Mouse (Mus musculus): ENCODE data around the gene Atm. TPM values are rescaled to one million over a fixed set of nuclear protein-coding genes. Genes with fewer than 3 reads are reported as not detected.

Atm gene
- polyA plus RNA-seq, 1 experiment from 2014 or later, result 18.6 TPM

- H3K4me3 ChIP-seq (ENCODE audit: low read depth, low read length), result no peak overlapping the region
- no peaks in the 10 kb centered on the region for H3K9me3 ChIP-seq (ENCODE audit: control insufficient read depth, low read length)
- H3K4me1 ChIP-seq (ENCODE audit: control insufficient read depth, insufficient read depth, low read length), result no peaks in the 10 kb centered on the region
- no peak overlapping the region for H3K27ac ChIP-seq (ENCODE audit: low read depth, low read length)
- H3K4me2 ChIP-seq (ENCODE audit: low read depth), result no peak overlapping the region
- peak; percentile 18 for DNase-seq (ENCODE audit: low spot score)
- 64% methylated on average over 9 of the region's 9 CpGs for WGBS
- no peaks in the 10 kb centered on the region for H3K27me3 ChIP-seq (ENCODE audit: control insufficient read depth, insufficient read depth, low read length)
- no peaks in the 10 kb centered on the region for H3K36me3 ChIP-seq (ENCODE audit: control insufficient read depth, insufficient read depth, low read length)
- ATAC-seq (ENCODE audit: insufficient read depth, low FRiP score, low TSS enrichment), result 0 out of 2 replicates have a peak, but pooled peaks have one; percentile 41
- H3K9ac ChIP-seq (ENCODE audit: low read length), result no peak overlapping the region
These were observed 19.0 kb downstream of the Atm start for GRCm38 (mm10) chr9:53517373-53518009.

GRCm38 (mm10) chr9:53514091-53514490 lies 22.4 kb downstream of the Atm start:
- Histone ChIP-seq H3K27ac (ENCODE audit: low read depth, low read length) (no peak overlapping the region), H3K36me3 (ENCODE audit: control insufficient read depth, insufficient read depth, low read length) (no peaks in the 10 kb centered on the region), H3K4me2 (ENCODE audit: low read depth) (no peak overlapping the region), H3K9me3 (ENCODE audit: control insufficient read depth, low read length) (no peaks in the 10 kb centered on the region), H3K9ac (ENCODE audit: low read length) (no peak overlapping the region), H3K27me3 (ENCODE audit: control insufficient read depth, insufficient read depth, low read length) (no peaks in the 10 kb centered on the region), H3K4me3 (ENCODE audit: low read depth, low read length) (no peak overlapping the region), H3K4me1 (ENCODE audit: control insufficient read depth, insufficient read depth, low read length) (no peaks in the 10 kb centered on the region)
- no peak for ATAC-seq (ENCODE audit: insufficient read depth, low FRiP score, low TSS enrichment)
- DNase-seq (ENCODE audit: low spot score), result no peak

DNA sequence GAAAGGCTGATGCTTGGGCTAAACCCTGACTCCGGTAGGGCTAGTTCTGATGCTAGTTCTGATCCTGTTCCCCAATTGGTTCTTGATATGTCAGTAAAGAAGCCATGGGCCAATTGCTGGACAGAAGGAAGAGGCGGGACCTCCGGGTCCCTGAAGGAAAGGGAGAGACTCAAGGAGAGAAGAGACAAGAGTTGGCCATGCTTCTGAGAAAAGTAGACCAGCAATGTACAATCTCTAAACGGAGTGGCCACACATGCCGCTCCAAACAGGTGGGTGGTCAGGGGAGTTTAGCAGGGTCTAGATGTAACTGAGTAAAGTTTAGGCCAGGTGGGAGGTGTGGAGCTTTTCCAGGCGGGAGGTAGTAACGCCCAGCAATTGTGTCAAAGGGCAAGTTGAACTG lies 28.5 kb downstream of the Atm start:
- H3K4me3 ChIP-seq (ENCODE audit: low read depth, low read length), result no peak overlapping the region
- 90% methylated on average over 7 of the region's 7 CpGs for WGBS
- ATAC-seq (ENCODE audit: insufficient read depth, low FRiP score, low TSS enrichment) (no peak), DNase-seq (ENCODE audit: low spot score) (no peak)
- no peaks in the 10 kb centered on the region for H3K9me3 ChIP-seq (ENCODE audit: control insufficient read depth, low read length)
- H3K9ac ChIP-seq (ENCODE audit: low read length), result no peak overlapping the region
- no peak overlapping the region for H3K27ac ChIP-seq (ENCODE audit: low read depth, low read length)
- no peak overlapping the region for H3K4me2 ChIP-seq (ENCODE audit: low read depth)
- no peaks in the 10 kb centered on the region for H3K4me1 ChIP-seq (ENCODE audit: control insufficient read depth, insufficient read depth, low read length)
- H3K36me3 ChIP-seq (ENCODE audit: control insufficient read depth, insufficient read depth, low read length), result no peaks in the 10 kb centered on the region
- H3K27me3 ChIP-seq (ENCODE audit: control insufficient read depth, insufficient read depth, low read length), result no peaks in the 10 kb centered on the region

- ATAC-seq (ENCODE audit: insufficient read depth, low FRiP score, low TSS enrichment), result no peak
- no peak overlapping the region for H3K9ac ChIP-seq (ENCODE audit: low read length)
- H3K36me3 ChIP-seq (ENCODE audit: control insufficient read depth, insufficient read depth, low read length), result peaks cover 2% of the 10 kb centered on the region; the same call in 1 of the 2 replicates
These were observed 50.7 kb downstream of the Atm start for GRCm38 (mm10) chr9:53485886-53486285.

DNA sequence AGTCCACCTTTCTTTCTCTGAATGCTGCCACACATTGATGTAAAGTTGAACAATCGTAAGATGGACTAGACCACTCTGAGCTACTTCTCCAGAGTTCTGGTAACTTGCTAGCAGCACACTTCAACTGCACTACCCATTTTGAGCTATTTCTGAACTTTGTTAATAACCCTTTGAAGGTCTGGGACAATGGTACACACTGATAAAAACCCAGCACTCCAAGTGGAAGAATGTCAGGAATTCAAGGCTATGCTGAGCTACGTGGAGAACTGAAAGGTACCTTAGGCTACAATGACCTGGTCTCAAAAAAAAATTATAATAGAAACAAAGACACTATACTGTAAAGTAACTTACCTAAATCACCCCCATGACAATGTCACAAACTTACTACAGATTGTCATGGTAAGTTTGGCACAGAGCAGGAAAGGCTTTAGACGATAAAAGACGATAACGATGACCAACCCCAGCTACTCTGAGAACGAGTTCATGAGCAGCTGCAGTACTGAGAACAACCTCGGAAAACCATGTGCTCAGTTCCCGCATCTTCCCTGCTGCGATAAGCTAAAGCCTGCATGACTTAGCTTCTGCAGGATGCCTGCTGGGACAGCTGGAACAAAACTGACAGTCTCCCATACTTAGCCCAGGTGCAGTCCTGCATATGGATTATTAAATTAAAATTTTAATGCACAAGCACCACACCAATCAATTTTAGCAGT lies 63.6 kb downstream of the Atm start:
- no peaks in the 10 kb centered on the region for H3K36me3 ChIP-seq (ENCODE audit: control insufficient read depth, insufficient read depth, low read length)
- ATAC-seq (ENCODE audit: insufficient read depth, low FRiP score, low TSS enrichment) (no peak), DNase-seq (ENCODE audit: low spot score) (no peak)
- no peaks in the 10 kb centered on the region for H3K9me3 ChIP-seq (ENCODE audit: control insufficient read depth, low read length)
- no peak overlapping the region for H3K27ac ChIP-seq (ENCODE audit: low read depth, low read length)
- H3K4me2 ChIP-seq (ENCODE audit: low read depth), result no peak overlapping the region
- no peak overlapping the region for H3K9ac ChIP-seq (ENCODE audit: low read length)
- WGBS, result 91% methylated on average over 9 of the region's 9 CpGs
- no peaks in the 10 kb centered on the region for H3K4me1 ChIP-seq (ENCODE audit: control insufficient read depth, insufficient read depth, low read length)
- no peak overlapping the region for H3K4me3 ChIP-seq (ENCODE audit: low read depth, low read length)
- H3K27me3 ChIP-seq (ENCODE audit: control insufficient read depth, insufficient read depth, low read length), result no peaks in the 10 kb centered on the region

More at GRCm38 (mm10) chr9:53485886-53486285, 50.7 kb downstream of the Atm start:
- Histone ChIP-seq H3K4me1 (ENCODE audit: control insufficient read depth, insufficient read depth, low read length) (no peaks in the 10 kb centered on the region), H3K9me3 (ENCODE audit: control insufficient read depth, low read length) (no peaks in the 10 kb centered on the region), H3K4me3 (ENCODE audit: low read depth, low read length) (no peak overlapping the region), H3K27me3 (ENCODE audit: control insufficient read depth, insufficient read depth, low read length) (no peaks in the 10 kb centered on the region), H3K4me2 (ENCODE audit: low read depth) (no peak overlapping the region), H3K27ac (ENCODE audit: low read depth, low read length) (no peak overlapping the region)
- no peak for DNase-seq (ENCODE audit: low spot score)

GRCm38 (mm10) chr9:53452038-53452437 lies 84.5 kb downstream of the Atm start:
- Histone ChIP-seq H3K4me1 (ENCODE audit: control insufficient read depth, insufficient read depth, low read length) (no peaks in the 10 kb centered on the region), H3K27me3 (ENCODE audit: control insufficient read depth, insufficient read depth, low read length) (no peaks in the 10 kb centered on the region), H3K36me3 (ENCODE audit: control insufficient read depth, insufficient read depth, low read length) (peaks cover 3% of the 10 kb centered on the region; the same call in 1 of the 2 replicates), H3K27ac (ENCODE audit: low read depth, low read length) (no peak overlapping the region), H3K9me3 (ENCODE audit: control insufficient read depth, low read length) (no peaks in the 10 kb centered on the region), H3K4me3 (ENCODE audit: low read depth, low read length) (no peak overlapping the region), H3K4me2 (ENCODE audit: low read depth) (no peak overlapping the region), H3K9ac (ENCODE audit: low read length) (no peak overlapping the region)
- no peak for DNase-seq (ENCODE audit: low spot score)
- ATAC-seq (ENCODE audit: insufficient read depth, low FRiP score, low TSS enrichment), result no peak
- 89% methylated on average over 2 of the region's 2 CpGs for WGBS

DNA sequence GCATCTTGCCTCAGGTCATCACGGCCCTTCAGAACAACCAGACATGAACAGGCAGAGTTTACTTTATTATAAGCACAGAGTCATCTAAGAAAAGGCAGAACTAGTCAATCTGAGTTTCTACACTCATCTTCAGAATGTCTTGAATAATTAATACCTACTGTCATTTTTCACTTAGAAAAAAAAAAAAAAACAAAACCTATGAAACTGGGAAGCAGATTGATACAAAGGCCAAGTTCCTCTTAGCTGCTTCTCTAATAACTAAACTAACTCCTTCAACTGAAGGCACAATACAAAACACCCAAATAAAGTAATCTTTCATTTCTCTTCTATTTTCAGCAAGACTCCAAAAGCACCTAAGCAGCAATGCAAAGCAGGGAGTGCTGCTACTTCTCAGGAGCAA lies 85.9 kb downstream of the Atm start:
- Histone ChIP-seq H3K9me3 (ENCODE audit: control insufficient read depth, low read length) (no peaks in the 10 kb centered on the region), H3K4me2 (ENCODE audit: low read depth) (no peak overlapping the region), H3K4me1 (ENCODE audit: control insufficient read depth, insufficient read depth, low read length) (no peaks in the 10 kb centered on the region), H3K27me3 (ENCODE audit: control insufficient read depth, insufficient read depth, low read length) (no peaks in the 10 kb centered on the region), H3K4me3 (ENCODE audit: low read depth, low read length) (no peak overlapping the region), H3K9ac (ENCODE audit: low read length) (no peak overlapping the region), H3K27ac (ENCODE audit: low read depth, low read length) (no peak overlapping the region), H3K36me3 (ENCODE audit: control insufficient read depth, insufficient read depth, low read length) (peaks cover 7% of the 10 kb centered on the region; the same call in 1 of the 2 replicates)
- 95% methylated on average over 1 of the region's 1 CpGs for WGBS
- ATAC-seq (ENCODE audit: insufficient read depth, low FRiP score, low TSS enrichment) (no peak), DNase-seq (ENCODE audit: low spot score) (no peak)

DNA sequence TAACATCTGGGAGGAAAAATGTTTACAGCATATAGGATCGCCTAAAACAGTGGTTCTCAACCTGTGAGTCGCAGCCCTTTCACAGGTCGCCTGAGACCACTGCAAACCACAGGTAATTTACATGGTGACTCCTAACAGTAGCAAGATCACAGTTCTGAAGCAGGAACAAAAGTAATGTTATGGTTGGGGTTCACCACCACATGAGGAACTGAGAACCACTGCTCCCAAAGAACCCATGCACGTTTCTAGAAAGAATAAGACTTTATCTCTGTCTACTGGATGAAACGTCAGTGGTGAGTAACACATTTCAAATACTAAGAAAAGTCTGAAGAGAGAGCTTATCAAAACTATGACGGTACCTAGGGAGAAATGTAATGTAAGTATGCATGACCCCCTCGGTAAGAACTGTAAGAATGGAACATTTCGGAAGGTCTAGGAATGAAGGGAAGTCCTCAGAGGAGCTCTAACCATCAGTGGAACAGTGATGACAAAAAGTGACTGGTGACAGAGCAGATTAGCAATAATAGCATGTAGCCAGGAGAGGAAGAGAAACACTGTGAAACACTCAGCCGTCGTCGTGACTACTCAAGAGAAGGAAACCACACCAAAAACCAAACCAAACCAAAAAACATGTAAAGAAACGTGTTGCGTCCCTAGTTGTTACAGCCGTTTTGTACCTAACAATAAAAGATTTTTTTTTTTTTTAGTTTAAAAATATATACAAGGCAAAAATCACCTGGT lies 100.5 kb downstream of the Atm start:
- Histone ChIP-seq H3K27ac (ENCODE audit: low read depth, low read length) (no peak overlapping the region), H3K27me3 (ENCODE audit: control insufficient read depth, insufficient read depth, low read length) (no peaks in the 10 kb centered on the region), H3K4me2 (ENCODE audit: low read depth) (no peak overlapping the region), H3K4me3 (ENCODE audit: low read depth, low read length) (no peak overlapping the region), H3K9ac (ENCODE audit: low read length) (no peak overlapping the region), H3K4me1 (ENCODE audit: control insufficient read depth, insufficient read depth, low read length) (no peaks in the 10 kb centered on the region), H3K36me3 (ENCODE audit: control insufficient read depth, insufficient read depth, low read length) (no peaks in the 10 kb centered on the region), H3K9me3 (ENCODE audit: control insufficient read depth, low read length) (no peaks in the 10 kb centered on the region)
- ATAC-seq (ENCODE audit: insufficient read depth, low FRiP score, low TSS enrichment) (no peak), DNase-seq (ENCODE audit: low spot score) (no peak)
- 91% methylated on average over 14 of the region's 14 CpGs for WGBS
